Mouse (Mus musculus): ENCODE measurements around the gene Gm20388.

DNA sequence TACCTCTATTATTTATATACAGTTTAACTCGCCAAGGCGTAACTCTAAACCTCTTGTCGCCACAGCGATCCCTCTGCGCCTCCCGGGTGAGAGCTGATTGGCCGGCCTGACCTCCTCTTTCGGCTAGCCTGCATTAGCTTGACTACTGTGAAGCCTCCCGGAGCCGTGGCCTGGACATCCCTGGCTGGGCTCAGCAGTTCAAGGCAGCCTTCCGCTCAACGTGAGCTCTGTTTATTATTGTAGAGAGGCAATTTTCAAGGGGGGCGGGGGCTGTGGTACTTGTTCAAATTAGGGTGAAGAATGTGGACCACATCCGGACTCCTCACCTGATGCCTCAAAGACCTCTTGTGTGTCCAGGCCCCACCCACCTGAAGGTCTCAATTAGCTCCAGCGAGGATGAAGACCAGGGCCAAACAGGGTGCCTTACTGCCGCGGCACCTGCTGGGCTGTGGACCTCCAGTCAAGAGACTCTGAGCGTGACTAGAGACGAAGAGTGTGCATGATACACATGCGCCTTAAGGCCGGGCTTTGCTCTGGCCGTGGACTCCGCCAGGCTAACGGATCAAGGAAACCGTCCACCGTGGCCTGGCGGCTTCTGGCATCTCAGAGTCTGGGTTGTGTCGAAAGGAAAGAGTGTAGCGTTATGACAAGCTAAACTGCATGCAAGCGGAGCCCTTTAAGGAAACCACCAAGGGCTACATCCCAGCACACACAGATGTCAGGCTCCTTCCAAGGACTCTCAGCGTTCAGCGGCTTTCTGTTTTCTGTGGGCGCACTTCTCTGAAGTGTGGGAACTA lies 1309.7 kb downstream of the Gm20388 start:
- TF ChIP-seq POLR2A (IDR thresholded peaks at IDR 0.05; ENCODE audit: extremely low read depth, insufficient read depth, low read length) (no peak), CTCF (IDR thresholded peaks at IDR 0.05; ENCODE audit: extremely low read depth, insufficient read depth, low read length) (no peak)

All from cortical plate, adult 2 months (tissue).